Mouse (Mus musculus): ENCODE measurements at regions not wholly inside any gene's neighbourhood (a gene's known extent, or its start where the extent isn't known, plus 50 kb on each side); places are given as distances from the start of the nearest gene placed in this dataset.
A peak's percentile ranks its signal among the peaks of the same experiment; 100 is the strongest.

- no peak for TF ChIP-seq CTCF (IDR thresholded peaks at IDR 0.05; ENCODE audit: extremely low read depth, insufficient read depth, insufficient read length, insufficient replicate concordance)
- TF ChIP-seq POLR2A (IDR thresholded peaks at IDR 0.05; ENCODE audit: low read depth, low read length): no peak
- DNase-seq (ENCODE audit: low read depth in 1 of 2, low spot score in 2 of 2): no peak
- Histone ChIP-seq H3K36me3 (ENCODE audit: control insufficient read depth, insufficient read depth, low read length) (no peaks in the 10 kb centered on the region), H3K4me3 (ENCODE audit: extremely low read depth, insufficient read depth, insufficient read length) (no peak overlapping the region), H3K27ac (ENCODE audit: insufficient read depth, low read length) (no peak overlapping the region), H3K4me1 (ENCODE audit: control insufficient read depth, insufficient read depth, insufficient read length) (no peaks in the 10 kb centered on the region), H3K27me3 (ENCODE audit: control insufficient read depth, insufficient read depth, low read length) (no peaks in the 10 kb centered on the region)
- WGBS: 52% methylated on average over 11 of the region's 11 CpGs
Observed at GRCm38 (mm10) chr15:97593781-97594600, 111.6 kb downstream of the Rpap3 start.

GRCm38 (mm10) chr15:97592786-97593185, 112.8 kb downstream of the Rpap3 start:
- no peaks in the 10 kb centered on the region for H3K4me1 ChIP-seq (ENCODE audit: control insufficient read depth, insufficient read depth, insufficient read length)
- WGBS: 94% methylated on average over 11 of the region's 11 CpGs
- H3K36me3 ChIP-seq (ENCODE audit: control insufficient read depth, insufficient read depth, low read length): no peaks in the 10 kb centered on the region
- TF ChIP-seq CTCF (IDR thresholded peaks at IDR 0.05; ENCODE audit: extremely low read depth, insufficient read depth, insufficient read length, insufficient replicate concordance) (no peak), POLR2A (IDR thresholded peaks at IDR 0.05; ENCODE audit: low read depth, low read length) (no peak)
- no peak overlapping the region for H3K4me3 ChIP-seq (ENCODE audit: extremely low read depth, insufficient read depth, insufficient read length)
- no peak overlapping the region for H3K27ac ChIP-seq (ENCODE audit: insufficient read depth, low read length)
- DNase-seq (ENCODE audit: low read depth in 1 of 2, low spot score in 2 of 2): no peak
- H3K27me3 ChIP-seq (ENCODE audit: control insufficient read depth, insufficient read depth, low read length): no peaks in the 10 kb centered on the region

- 62% methylated on average over 4 of the region's 4 CpGs for WGBS
- H3K27ac ChIP-seq (ENCODE audit: insufficient read depth, low read length): no peak overlapping the region
- no peak overlapping the region for H3K4me3 ChIP-seq (ENCODE audit: extremely low read depth, insufficient read depth, insufficient read length)
- H3K27me3 ChIP-seq (ENCODE audit: control insufficient read depth, insufficient read depth, low read length): no peaks in the 10 kb centered on the region
- H3K4me1 ChIP-seq (ENCODE audit: control insufficient read depth, insufficient read depth, insufficient read length): no peaks in the 10 kb centered on the region
- no peaks in the 10 kb centered on the region for H3K36me3 ChIP-seq (ENCODE audit: control insufficient read depth, insufficient read depth, low read length)
- TF ChIP-seq CTCF (IDR thresholded peaks at IDR 0.05; ENCODE audit: extremely low read depth, insufficient read depth, insufficient read length, insufficient replicate concordance): no peak
- TF ChIP-seq POLR2A (IDR thresholded peaks at IDR 0.05; ENCODE audit: low read depth, low read length): no peak
- DNase-seq (ENCODE audit: low read depth in 1 of 2, low spot score in 2 of 2): no peak
Observed at GRCm38 (mm10) chr15:97591406-97591805, 114.2 kb downstream of the Rpap3 start.

- no peak for DNase-seq (ENCODE audit: low read depth in 1 of 2, low spot score in 2 of 2)
- Histone ChIP-seq H3K36me3 (ENCODE audit: control insufficient read depth, insufficient read depth, low read length) (no peaks in the 10 kb centered on the region), H3K27ac (ENCODE audit: insufficient read depth, low read length) (no peak overlapping the region), H3K27me3 (ENCODE audit: control insufficient read depth, insufficient read depth, low read length) (no peaks in the 10 kb centered on the region), H3K4me1 (ENCODE audit: control insufficient read depth, insufficient read depth, insufficient read length) (no peaks in the 10 kb centered on the region), H3K4me3 (ENCODE audit: extremely low read depth, insufficient read depth, insufficient read length) (no peak overlapping the region)
- 24% methylated on average over 7 of the region's 7 CpGs for WGBS
- TF ChIP-seq CTCF (IDR thresholded peaks at IDR 0.05; ENCODE audit: extremely low read depth, insufficient read depth, insufficient read length, insufficient replicate concordance) (no peak), POLR2A (IDR thresholded peaks at IDR 0.05; ENCODE audit: low read depth, low read length) (no peak)
Observed at GRCm38 (mm10) chr15:97590732-97591292, 114.8 kb downstream of the Rpap3 start.

- H3K4me3 ChIP-seq (ENCODE audit: extremely low read depth, insufficient read depth, insufficient read length): no peak overlapping the region
- 74% methylated on average over 5 of the region's 5 CpGs for WGBS
- no peaks in the 10 kb centered on the region for H3K4me1 ChIP-seq (ENCODE audit: control insufficient read depth, insufficient read depth, insufficient read length)
- no peak overlapping the region for H3K27ac ChIP-seq (ENCODE audit: insufficient read depth, low read length)
- no peak for TF ChIP-seq CTCF (IDR thresholded peaks at IDR 0.05; ENCODE audit: extremely low read depth, insufficient read depth, insufficient read length, insufficient replicate concordance)
- TF ChIP-seq POLR2A (IDR thresholded peaks at IDR 0.05; ENCODE audit: low read depth, low read length): no peak
- H3K27me3 ChIP-seq (ENCODE audit: control insufficient read depth, insufficient read depth, low read length): no peaks in the 10 kb centered on the region
- no peak for DNase-seq (ENCODE audit: low read depth in 1 of 2, low spot score in 2 of 2)
- no peaks in the 10 kb centered on the region for H3K36me3 ChIP-seq (ENCODE audit: control insufficient read depth, insufficient read depth, low read length)
Observed at GRCm38 (mm10) chr15:97587571-97588205, 117.9 kb downstream of the Rpap3 start.

GRCm38 (mm10) chr15:97581724-97582154, 123.9 kb downstream of the Rpap3 start:
- H3K27ac ChIP-seq (ENCODE audit: insufficient read depth, low read length): no peak overlapping the region
- peak; percentile 32 to 73 for DNase-seq (ENCODE audit: low read depth in 1 of 2, low spot score in 2 of 2)
- no peaks in the 10 kb centered on the region for H3K27me3 ChIP-seq (ENCODE audit: control insufficient read depth, insufficient read depth, low read length)
- H3K4me3 ChIP-seq (ENCODE audit: extremely low read depth, insufficient read depth, insufficient read length): no peak overlapping the region
- peaks cover 5% of the 10 kb centered on the region; the same call in 1 of the 2 replicates for H3K4me1 ChIP-seq (ENCODE audit: control insufficient read depth, insufficient read depth, insufficient read length)
- 8% methylated on average over 13 of the region's 13 CpGs for WGBS
- TF ChIP-seq CTCF (IDR thresholded peaks at IDR 0.05; ENCODE audit: extremely low read depth, insufficient read depth, insufficient read length, insufficient replicate concordance) (peak; percentile 88; the same call in 1 of the 2 replicates), POLR2A (IDR thresholded peaks at IDR 0.05; ENCODE audit: low read depth, low read length) (no peak)
- no peaks in the 10 kb centered on the region for H3K36me3 ChIP-seq (ENCODE audit: control insufficient read depth, insufficient read depth, low read length)
